Mouse (Mus musculus): ENCODE data around the gene Hnrnpul1. TPM values are rescaled to one million over a fixed set of nuclear protein-coding genes. Genes with fewer than 3 reads are reported as not detected.

The Hnrnpul1 gene
- total and polyA plus RNA-seq, 2 experiments from 2014 or later = 47.8 to 126 TPM

DNA sequence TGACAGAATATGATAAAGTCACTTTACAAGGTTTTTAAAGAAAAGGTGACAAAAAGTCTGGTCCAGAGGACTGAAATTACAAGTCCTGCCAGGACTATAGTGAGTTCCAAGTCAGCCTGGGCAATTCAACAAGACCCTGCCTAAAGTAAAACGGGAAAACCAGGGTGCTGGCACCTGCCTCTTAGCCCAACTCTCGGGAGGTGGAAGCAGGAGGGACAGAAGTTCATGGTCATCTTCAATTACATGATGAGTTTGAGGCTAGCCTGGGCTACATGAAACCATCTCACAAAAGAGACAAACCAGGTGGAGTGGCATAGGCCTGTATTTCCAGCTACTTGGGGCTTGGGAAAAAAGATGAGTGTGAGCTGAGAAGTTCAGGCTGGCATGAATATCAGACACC is 82.9 kb downstream of the Hnrnpul1 start:
- no peaks in the 10 kb centered on the region for H3K4me1 ChIP-seq (ENCODE audit: insufficient read depth, low read length)
- H3K4me3 ChIP-seq (ENCODE audit: low read depth, low read length) = no peak overlapping the region
- WGBS = 76% methylated on average over 2 of the region's 2 CpGs
- 0 out of 2 replicates have a peak, but pooled peaks cover 5% of the 10 kb centered on the region for H3K27me3 ChIP-seq (ENCODE audit: insufficient read depth, low read length)
- H3K36me3 ChIP-seq (ENCODE audit: insufficient read depth, low read length) = peaks cover 24% of the 10 kb centered on the region
- DNase-seq (ENCODE audit: low spot score) (no peak), ATAC-seq (ENCODE audit: low FRiP score) (no peak)
- no peak overlapping the region for H3K9ac ChIP-seq (replicated peaks; ENCODE audit: low read length, poor library complexity, severe bottlenecking)
- H3K4me2 ChIP-seq (ENCODE audit: low read depth, low read length, poor library complexity, severe bottlenecking) = no peak overlapping the region
- no peak overlapping the region for H3K27ac ChIP-seq (ENCODE audit: low read depth, low read length)
- TF ChIP-seq CTCF (IDR thresholded peaks at IDR 0.05) = no peak
- H3K9me3 ChIP-seq (ENCODE audit: low read length) = no peaks in the 10 kb centered on the region

Other genes starting within 250 kb of the Hnrnpul1 start
- not detected in 2 replicates for gene Ceacam2, start 214.9 kb downstream of the Hnrnpul1 start, total RNA-seq (2014; rRNA removed)
- not detected in 2 replicates for gene Ceacam2, start 214.9 kb downstream of the Hnrnpul1 start, polyA plus RNA-seq (2015; fragmentation: Nextera tagmentation; extraction: Ambion mirVana)
- not detected in 2 replicates for gene Erich4, start 138.9 kb downstream of the Hnrnpul1 start, total RNA-seq (2014; rRNA removed)
- gene Erich4, start 138.9 kb downstream of the Hnrnpul1 start, polyA plus RNA-seq (2015; fragmentation: Nextera tagmentation; extraction: Ambion mirVana) = not detected in 2 replicates
- gene Dmac2, start 135.3 kb downstream of the Hnrnpul1 start, total RNA-seq (2014; rRNA removed) = 54.3 and 58.1 TPM in 2 replicates
- gene Dmac2, start 135.3 kb downstream of the Hnrnpul1 start, polyA plus RNA-seq (2015; fragmentation: Nextera tagmentation; extraction: Ambion mirVana) = 47.5 and 50.6 TPM in 2 replicates
- 0.80 and 1.4 TPM in 2 replicates for gene B3gnt8, start 128.1 kb downstream of the Hnrnpul1 start, total RNA-seq (2014; rRNA removed)
- gene B3gnt8, start 128.1 kb downstream of the Hnrnpul1 start, polyA plus RNA-seq (2015; fragmentation: Nextera tagmentation; extraction: Ambion mirVana) = 0.62 and 0.97 TPM in 2 replicates
- gene Bckdha, start 95.8 kb downstream of the Hnrnpul1 start, total RNA-seq (2014; rRNA removed) = 64.9 and 78.2 TPM in 2 replicates
- gene Bckdha, start 95.8 kb downstream of the Hnrnpul1 start, polyA plus RNA-seq (2015; fragmentation: Nextera tagmentation; extraction: Ambion mirVana) = 40.7 and 50.9 TPM in 2 replicates
- gene Exosc5, start 95.6 kb downstream of the Hnrnpul1 start, total RNA-seq (2014; rRNA removed) = 19.7 and 29.4 TPM in 2 replicates
- 27.3 and 29.5 TPM in 2 replicates for gene Exosc5, start 95.6 kb downstream of the Hnrnpul1 start, polyA plus RNA-seq (2015; fragmentation: Nextera tagmentation; extraction: Ambion mirVana)
- 60.8 and 94.4 TPM in 2 replicates for gene Tmem91, start 79.6 kb downstream of the Hnrnpul1 start, total RNA-seq (2014; rRNA removed)
- gene Tmem91, start 79.6 kb downstream of the Hnrnpul1 start, polyA plus RNA-seq (2015; fragmentation: Nextera tagmentation; extraction: Ambion mirVana) = 186 and 200 TPM in 2 replicates
- 22.8 and 32.1 TPM in 2 replicates for gene B9d2, start 74.0 kb downstream of the Hnrnpul1 start, total RNA-seq (2014; rRNA removed)
- gene B9d2, start 74.0 kb downstream of the Hnrnpul1 start, polyA plus RNA-seq (2015; fragmentation: Nextera tagmentation; extraction: Ambion mirVana) = 58.2 and 67.2 TPM in 2 replicates
- gene Tgfb1, start 67.8 kb downstream of the Hnrnpul1 start, total RNA-seq (2014; rRNA removed) = 2.2 and 2.5 TPM in 2 replicates
- gene Tgfb1, start 67.8 kb downstream of the Hnrnpul1 start, polyA plus RNA-seq (2015; fragmentation: Nextera tagmentation; extraction: Ambion mirVana) = 0.53 and 0.88 TPM in 2 replicates
- 27.0 and 38.3 TPM in 2 replicates for gene Ccdc97, start 35.7 kb downstream of the Hnrnpul1 start, total RNA-seq (2014; rRNA removed)
- 29.1 and 34.4 TPM in 2 replicates for gene Ccdc97, start 35.7 kb downstream of the Hnrnpul1 start, polyA plus RNA-seq (2015; fragmentation: Nextera tagmentation; extraction: Ambion mirVana)
- 22.2 and 28.1 TPM in 2 replicates for gene Axl, start 33.9 kb upstream of the Hnrnpul1 start, total RNA-seq (2014; rRNA removed)
- gene Axl, start 33.9 kb upstream of the Hnrnpul1 start, polyA plus RNA-seq (2015; fragmentation: Nextera tagmentation; extraction: Ambion mirVana) = 16.5 and 20.7 TPM in 2 replicates
- gene Cyp2s1, start 62.2 kb upstream of the Hnrnpul1 start, total RNA-seq (2014; rRNA removed) = 3.0 and 4.8 TPM in 2 replicates
- gene Cyp2s1, start 62.2 kb upstream of the Hnrnpul1 start, polyA plus RNA-seq (2015; fragmentation: Nextera tagmentation; extraction: Ambion mirVana) = 2.5 and 3.4 TPM in 2 replicates
- not detected in 2 replicates for gene Cyp2b10, start 142.9 kb upstream of the Hnrnpul1 start, total RNA-seq (2014; rRNA removed)
- not detected in 2 replicates for gene Cyp2b10, start 142.9 kb upstream of the Hnrnpul1 start, polyA plus RNA-seq (2015; fragmentation: Nextera tagmentation; extraction: Ambion mirVana)